Mouse (Mus musculus): Measurements from ENCODE around the gene Zbtb6.
A peak's percentile ranks its signal among the peaks of the same experiment; 100 is the strongest.

DNA sequence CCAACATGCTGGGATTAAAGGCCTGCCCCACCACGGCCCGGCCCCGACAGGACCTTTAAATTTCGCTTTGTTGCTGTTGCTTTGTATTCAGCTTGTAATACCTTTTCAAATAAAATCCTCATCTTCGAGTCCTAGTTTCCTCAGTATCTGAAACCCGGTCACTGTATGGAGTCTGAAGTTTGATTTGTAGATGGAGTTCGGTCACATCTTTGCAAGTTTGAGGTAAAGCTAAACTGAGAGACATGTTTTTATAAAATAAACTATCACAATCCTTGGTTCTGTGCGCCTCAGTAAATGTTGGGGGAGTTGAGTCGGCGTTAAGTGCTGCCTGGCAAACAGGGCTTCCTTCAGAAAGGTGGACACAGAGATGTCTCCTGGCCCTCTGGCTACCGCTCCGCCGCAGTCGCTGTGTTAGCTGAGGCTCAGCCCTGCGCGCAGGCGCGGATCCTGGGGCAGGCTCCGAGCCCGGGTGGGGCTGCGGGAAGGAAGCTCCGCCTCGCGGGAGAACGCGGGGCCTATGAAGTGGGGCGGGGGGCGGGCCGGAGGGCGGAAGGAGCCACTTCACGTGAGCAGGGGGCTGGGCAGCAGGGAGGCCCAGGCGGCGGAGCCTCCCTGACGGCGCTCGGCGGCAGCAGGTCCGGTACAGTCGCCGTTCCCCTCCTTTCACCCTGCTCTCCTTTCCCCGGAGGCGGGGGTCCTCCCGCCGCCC, 8.8 kb upstream of the Zbtb6 start:
- peak; percentile 97 for TF ChIP-seq POLR2A (IDR thresholded peaks at IDR 0.05; ENCODE audit: insufficient read length, low read depth)
- TF ChIP-seq MAX (IDR thresholded peaks at IDR 0.05; ENCODE audit: low read depth), result no peak
- TF ChIP-seq MYOD1 (IDR thresholded peaks at IDR 0.05; ENCODE audit: control insufficient read depth in 1 of 3, insufficient read length in 2 of 3, low read depth in 2 of 3), result no peak
- peak; percentile 79 for TF ChIP-seq USF1 (IDR thresholded peaks at IDR 0.05; ENCODE audit: low read depth)
- TF ChIP-seq TCF3 (IDR thresholded peaks at IDR 0.05; ENCODE audit: insufficient read length, low read depth), result no peak
- TF ChIP-seq POLR2AphosphoS2 (IDR thresholded peaks at IDR 0.05; ENCODE audit: insufficient read length, low read depth), result peak; percentile 98
- TF ChIP-seq E2F4 (IDR thresholded peaks at IDR 0.05; ENCODE audit: insufficient read depth), result no peak
- no peak for TF ChIP-seq CEBPB (IDR thresholded peaks at IDR 0.05; ENCODE audit: insufficient read depth, poor library complexity, severe bottlenecking)

Measured in myocyte (in vitro differentiated cells).